In genomic region chr15:99801885-99802572, GRCm38 (mm10) we compare ENCODE assay signal across 10 mouse cellular contexts. TPM values are rescaled to one million over a fixed set of nuclear protein-coding genes. Genes with fewer than 3 reads are reported as not detected.
DNase-seq lines count a peak whose midpoint lies in the region; ATAC-seq lines count a peak whose summit lies in the region.
"Had no signal": no experiment of that assay in that cellular context is flagged by ENCODE, and none has a peak within 500 bp of the region (broad histone marks: within the 10 kb centered on the region; RNA-seq: fewer than 3 reads in every experiment).

No protein-coding gene starts in this region.

- H3K27ac ChIP-seq in forebrain, embryonic 13.5 days = no peak overlapping the region
- no peak overlapping the region for H3K27ac ChIP-seq in forebrain, embryonic 15.5 days (replicated peaks)
- H3K27ac ChIP-seq in embryonic facial prominence, embryonic 13.5 days = peak overlapping the region; percentile 77

- no peaks in the 10 kb centered on the region for H3K9me3 ChIP-seq in forebrain, embryonic 13.5 days (replicated peaks)
- no peaks in the 10 kb centered on the region for H3K9me3 ChIP-seq in forebrain, embryonic 15.5 days
- H3K9me3 ChIP-seq in embryonic facial prominence, embryonic 13.5 days = no peaks in the 10 kb centered on the region

- peak; percentile 71 for DNase-seq in cerebellum, adult 11-12 months
- peak; percentile 18 to 42 for DNase-seq in heart, postnatal 14 days
- DNase-seq in ovary, postnatal 10 days (ENCODE audit: low spot score) = no peak
- no peak for DNase-seq in adrenal gland, postnatal 4 days (ENCODE audit: low spot score in 2 of 2)
- DNase-seq in layer of hippocampus, postnatal 14 days (ENCODE audit: low spot score in 2 of 2) = no peak
- DNase-seq: lung, adult 18-20 months; midbrain, embryonic 14.5 days had no signal

- no peak overlapping the region for H3K4me3 ChIP-seq in forebrain, embryonic 13.5 days
- H3K4me3 ChIP-seq in forebrain, embryonic 15.5 days = no peak overlapping the region
- no peak overlapping the region for H3K4me3 ChIP-seq in embryonic facial prominence, embryonic 13.5 days

- 55% methylated on average over 24 of the region's 24 CpGs for WGBS in forebrain, embryonic 13.5 days
- WGBS in forebrain, embryonic 15.5 days = 57% methylated on average over 24 of the region's 24 CpGs
- 19% methylated on average over 24 of the region's 24 CpGs for WGBS in embryonic facial prominence, embryonic 13.5 days

- no peak for ATAC-seq in forebrain, embryonic 13.5 days
- no peak for ATAC-seq in forebrain, embryonic 15.5 days (replicated peaks)
- ATAC-seq in embryonic facial prominence, embryonic 13.5 days (ENCODE audit: insufficient number of reproducible peaks, insufficient read depth, low FRiP score, low TSS enrichment, low read depth) = no peak

- H3K9ac ChIP-seq in forebrain, embryonic 13.5 days = 0 out of 2 replicates have a peak overlapping the region, but pooled peaks have one; percentile 14
- H3K9ac ChIP-seq in forebrain, embryonic 15.5 days (replicated peaks) = no peak overlapping the region
- H3K9ac ChIP-seq in embryonic facial prominence, embryonic 13.5 days = 0 out of 2 replicates have a peak overlapping the region, but pooled peaks have one; percentile 22

- intact Hi-C loops in heart, postnatal 14 days (cut with DNase I) = no loop called here

- peaks cover 42% of the 10 kb centered on the region for H3K4me1 ChIP-seq in forebrain, embryonic 13.5 days
- peaks cover 19% of the 10 kb centered on the region for H3K4me1 ChIP-seq in forebrain, embryonic 15.5 days
- H3K4me1 ChIP-seq in embryonic facial prominence, embryonic 13.5 days = peaks cover 47% of the 10 kb centered on the region

- no peak overlapping the region for H3K4me2 ChIP-seq in forebrain, embryonic 13.5 days
- no peak overlapping the region for H3K4me2 ChIP-seq in forebrain, embryonic 15.5 days (replicated peaks)
- no peak overlapping the region for H3K4me2 ChIP-seq in embryonic facial prominence, embryonic 13.5 days

- H3K36me3 ChIP-seq in forebrain, embryonic 13.5 days (ENCODE audit: poor library complexity, severe bottlenecking) = peaks cover 23% of the 10 kb centered on the region
- H3K36me3 ChIP-seq in forebrain, embryonic 15.5 days = 0 out of 2 replicates have a peak, but pooled peaks cover 8% of the 10 kb centered on the region
- peaks cover 67% of the 10 kb centered on the region for H3K36me3 ChIP-seq in embryonic facial prominence, embryonic 13.5 days

- no peaks in the 10 kb centered on the region for H3K27me3 ChIP-seq in forebrain, embryonic 13.5 days
- H3K27me3 ChIP-seq in forebrain, embryonic 15.5 days = no peaks in the 10 kb centered on the region
- no peaks in the 10 kb centered on the region for H3K27me3 ChIP-seq in embryonic facial prominence, embryonic 13.5 days

RNA-seq across cellular contexts. Expression of gene Cers5, which starts 29.3 kb away (rescaled TPM):
- 62.6 and 67.2 TPM in 2 replicates for polyA plus RNA-seq in forebrain, embryonic 13.5 days (2015; fragmentation: Nextera tagmentation; extraction: Ambion mirVana)
- polyA plus RNA-seq in forebrain, embryonic 15.5 days (2015; fragmentation: Nextera tagmentation; extraction: Ambion mirVana) = 69.4 and 69.7 TPM in 2 replicates
- polyA plus RNA-seq in embryonic facial prominence, embryonic 13.5 days (2015; fragmentation: Nextera tagmentation; extraction: Ambion mirVana) = 70.8 and 71.5 TPM in 2 replicates
- 10 to 100 TPM; 24.8 to 27.3 TPM for total RNA-seq in heart, postnatal 14 days (2021)
- 10 to 100 TPM; 54.3 to 57.0 TPM for total RNA-seq in adrenal gland, postnatal 4 days (2021)
- total RNA-seq in layer of hippocampus, postnatal 14 days (2021) = 10 to 100 TPM; 32.6 to 39.3 TPM

Comparison
In these comparisons a context has a peak if more than half of its experiments do, and no peak if none do; other contexts are left out.
1. DNase-seq: peak in cerebellum, adult 11-12 months (single experiment) and heart, postnatal 14 days (2 of 2); none in ovary, postnatal 10 days (single experiment), adrenal gland, postnatal 4 days (0 of 2) and layer of hippocampus, postnatal 14 days (0 of 2).